Mouse (Mus musculus): ENCODE data around the gene Asb1.
A peak's percentile ranks its signal among the peaks of the same experiment; 100 is the strongest.

The Asb1 gene

DNA sequence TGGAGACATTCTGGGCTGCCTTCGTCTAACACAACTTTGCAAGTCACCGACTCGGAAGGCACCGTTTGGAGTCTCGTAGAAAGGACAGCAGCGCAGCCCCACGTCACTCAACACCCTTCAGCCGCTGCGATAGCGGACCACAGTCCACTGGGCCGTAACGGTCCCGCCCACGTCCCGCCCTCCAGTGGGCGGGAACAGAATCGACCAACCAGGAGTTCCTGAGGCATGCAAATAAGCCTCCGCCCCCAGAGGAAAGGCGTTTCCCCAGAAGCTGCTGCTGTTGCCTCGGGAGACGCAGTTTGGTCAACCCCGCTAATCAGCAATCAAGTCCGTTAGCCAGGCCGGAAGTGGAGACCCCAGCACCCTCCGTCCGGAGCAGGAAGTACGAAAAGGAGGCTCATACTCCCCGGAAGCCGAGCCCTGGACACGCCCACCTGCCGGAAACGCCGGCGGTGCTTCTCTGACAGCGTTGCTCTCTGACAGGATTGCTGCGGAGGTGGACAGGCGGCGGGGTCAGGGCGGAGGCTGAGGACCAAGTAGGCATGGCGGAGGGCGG is at the start of gene Asb1:
Gene Asb1 (plus strand): TSS at position 274 of the 556 bp plus-strand sequence.
- peak; percentile 99 for DNase-seq (ENCODE audit: low read depth, low spot score)

DNA sequence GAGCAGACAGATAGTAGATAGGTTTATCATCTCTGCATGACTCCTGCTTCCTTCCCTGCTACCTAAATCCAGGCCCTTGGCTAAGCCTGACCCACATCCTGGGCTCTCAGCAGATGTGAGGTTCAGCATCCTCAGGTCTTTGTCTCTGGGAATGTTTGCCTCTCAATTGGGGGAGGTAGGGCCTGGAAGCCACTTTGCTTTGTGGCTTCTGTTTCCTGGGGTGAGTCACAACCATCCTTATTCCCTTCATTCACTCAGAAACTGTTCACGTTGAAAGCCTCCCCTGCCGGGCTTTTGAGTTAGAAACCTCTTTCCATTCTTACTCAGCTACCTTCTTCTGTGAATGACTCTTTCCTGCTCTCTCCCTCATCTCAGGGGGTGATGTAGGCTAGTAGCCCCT is 47.6 kb upstream of the Asb1 start:
- DNase-seq (ENCODE audit: low read depth, low spot score), result peak; percentile 83

DNA sequence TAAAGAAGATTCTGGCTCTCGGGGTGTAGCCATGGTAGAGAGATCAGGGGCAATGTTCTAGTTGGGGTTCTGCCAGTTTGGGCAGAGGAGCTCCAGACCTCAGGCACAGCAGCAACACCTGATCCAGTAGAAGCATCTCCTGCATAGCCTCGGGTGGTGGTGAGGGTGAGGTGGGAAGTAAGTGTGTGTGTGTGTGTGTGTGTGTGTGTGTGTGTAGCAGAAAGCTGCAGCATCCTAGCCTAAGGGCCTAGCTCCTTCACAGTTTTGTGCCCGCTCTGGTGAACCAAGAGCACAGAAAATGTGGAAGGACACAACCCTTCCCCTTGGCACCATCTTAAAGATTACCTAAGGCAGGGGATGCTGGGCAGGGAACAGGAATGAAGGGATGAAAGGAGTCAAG is 46.4 kb upstream of the Asb1 start:
- no peak for DNase-seq (ENCODE audit: low read depth, low spot score)

DNA sequence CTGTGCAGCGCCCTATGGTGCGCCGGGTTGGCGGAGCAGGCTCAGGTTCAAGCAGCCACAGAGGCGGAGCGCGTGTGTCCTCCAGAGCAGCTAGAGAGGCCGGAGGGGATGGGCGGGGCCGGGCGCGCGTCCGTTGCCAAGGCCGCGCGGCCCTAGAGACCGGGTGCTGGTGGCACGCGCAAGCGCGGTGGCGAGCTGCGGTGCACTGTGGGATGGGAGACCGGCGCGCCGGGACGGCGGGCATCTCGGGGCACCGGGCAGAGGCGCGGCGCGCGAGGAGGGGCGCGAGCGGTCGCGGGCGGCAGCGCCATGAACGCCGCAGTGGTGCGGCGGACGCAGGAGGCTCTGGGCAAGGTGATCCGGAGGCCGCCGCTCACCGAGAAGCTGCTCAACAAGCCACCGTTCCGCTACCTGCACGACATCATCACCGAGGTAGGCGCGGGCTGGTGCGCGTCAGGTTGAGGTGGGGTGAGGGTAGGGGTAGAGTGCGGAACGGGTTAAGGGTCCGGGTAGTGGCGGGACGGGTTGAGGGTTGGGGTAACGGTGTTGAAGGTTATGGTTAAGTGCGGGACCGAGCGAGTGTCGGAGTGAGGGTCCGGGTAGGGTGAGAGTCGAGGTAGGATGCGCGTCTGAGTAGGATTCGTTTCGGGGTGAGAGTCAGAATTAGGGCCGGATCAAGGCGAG is 45.7 kb upstream of the Asb1 start, which contains the start of gene Traf3ip1:
Gene Traf3ip1 (plus strand): TSS at position 191 of the 684 bp plus-strand sequence.
- DNase-seq (ENCODE audit: low read depth, low spot score), result peak; percentile 87

DNA sequence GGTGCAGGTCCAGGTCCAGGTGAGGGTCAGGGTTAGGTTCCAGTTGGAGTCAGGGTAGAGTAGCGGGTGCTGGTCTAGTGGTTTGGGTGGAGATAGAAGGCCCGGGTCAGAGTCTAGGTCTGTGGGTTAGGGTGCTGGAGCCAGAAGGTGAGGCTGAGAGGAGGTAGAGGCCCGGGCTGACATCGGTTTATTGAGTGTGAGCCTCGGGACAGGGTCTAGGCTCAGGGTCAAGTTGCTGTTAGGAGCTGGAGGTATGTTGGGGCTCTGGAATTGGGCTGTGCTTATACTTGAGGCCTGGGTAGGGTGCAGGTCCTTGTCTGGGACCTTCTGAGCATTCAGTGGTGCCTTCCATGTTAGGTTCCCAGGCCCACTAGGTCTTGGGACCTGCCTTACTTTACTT is 45.0 kb upstream of the Asb1 start:
- no peak for DNase-seq (ENCODE audit: low read depth, low spot score)

DNA sequence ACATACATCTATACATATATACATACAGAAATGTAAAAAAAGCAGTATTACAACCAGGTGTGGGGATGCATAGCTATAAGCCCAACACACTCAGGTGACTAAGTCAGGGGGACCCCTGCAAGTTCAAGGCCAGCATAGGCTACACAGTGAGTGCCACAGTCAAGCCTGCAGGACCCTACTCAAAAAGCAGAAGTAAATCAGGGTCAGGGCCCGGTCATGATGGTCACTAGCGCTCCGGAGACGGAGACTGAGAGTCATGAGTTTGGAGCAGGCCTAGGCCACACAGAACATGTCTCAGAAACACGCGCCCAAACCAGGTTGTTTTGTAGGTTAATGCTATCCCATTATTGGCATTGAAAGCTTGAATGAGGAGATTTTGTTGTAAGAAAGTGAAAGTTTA is 41.8 kb upstream of the Asb1 start:
- no peak for DNase-seq (ENCODE audit: low read depth, low spot score)

DNA sequence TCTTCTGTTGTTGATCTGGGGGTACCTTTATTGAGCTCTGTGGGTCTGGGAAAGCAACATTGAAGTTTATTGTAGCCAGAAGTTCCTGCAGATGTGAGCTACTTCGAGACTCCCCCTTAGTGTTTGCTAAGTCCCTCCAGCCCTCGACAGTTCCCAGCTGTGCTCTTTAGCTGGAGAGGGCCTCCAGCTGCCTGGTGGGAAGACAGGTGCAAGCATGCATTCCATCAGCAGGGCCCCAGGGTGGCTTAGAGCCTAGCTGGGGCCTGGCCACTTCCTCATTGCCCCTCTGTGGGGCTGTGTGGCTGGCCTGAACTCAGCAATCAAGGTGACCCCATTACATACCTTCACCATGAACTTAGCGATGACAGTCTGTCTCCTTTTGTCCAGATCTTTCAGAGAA is 35.7 kb upstream of the Asb1 start:
- DNase-seq (ENCODE audit: low read depth, low spot score), result no peak

DNA sequence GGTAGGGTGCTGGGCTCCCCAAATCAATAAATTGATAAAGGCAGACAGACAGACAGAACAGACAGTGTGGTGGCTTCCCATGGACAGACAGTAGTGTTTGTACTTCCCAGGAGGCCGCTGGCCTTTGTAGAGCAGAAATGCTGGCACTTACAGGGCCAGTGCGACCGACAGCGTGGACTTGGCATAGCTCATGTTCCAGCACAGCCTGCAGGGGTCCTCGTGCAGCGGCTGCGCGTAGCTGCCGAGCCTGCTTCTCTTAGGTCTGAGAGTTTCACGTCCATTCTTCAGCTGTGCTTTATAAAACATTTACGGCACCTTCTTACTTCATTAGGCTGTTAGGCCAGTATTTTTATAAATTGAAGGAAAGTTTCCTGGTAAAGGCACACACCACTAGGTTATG is 25.4 kb upstream of the Asb1 start:
- DNase-seq (ENCODE audit: low read depth, low spot score), result no peak

DNA sequence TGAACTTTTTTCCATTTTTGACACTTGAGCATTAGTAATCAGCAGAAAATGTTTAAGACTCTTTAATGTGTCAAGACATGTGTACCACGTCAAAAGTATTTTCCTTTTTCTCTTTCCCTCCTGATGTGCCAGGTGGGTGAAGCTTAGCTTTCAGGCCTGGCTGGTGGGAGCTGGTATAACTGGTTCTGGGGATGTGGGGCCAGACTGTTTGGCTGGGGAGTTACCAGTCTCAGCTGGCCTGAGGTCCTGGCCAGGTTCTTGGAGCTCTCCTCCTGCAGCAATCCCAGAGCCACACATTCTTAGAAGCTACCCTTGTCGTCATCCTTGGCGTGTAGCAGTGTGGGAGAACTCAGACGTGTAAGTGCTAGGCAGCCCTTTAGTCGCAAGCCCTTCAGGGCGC is 24.7 kb upstream of the Asb1 start:
- DNase-seq (ENCODE audit: low read depth, low spot score), result no peak

DNA sequence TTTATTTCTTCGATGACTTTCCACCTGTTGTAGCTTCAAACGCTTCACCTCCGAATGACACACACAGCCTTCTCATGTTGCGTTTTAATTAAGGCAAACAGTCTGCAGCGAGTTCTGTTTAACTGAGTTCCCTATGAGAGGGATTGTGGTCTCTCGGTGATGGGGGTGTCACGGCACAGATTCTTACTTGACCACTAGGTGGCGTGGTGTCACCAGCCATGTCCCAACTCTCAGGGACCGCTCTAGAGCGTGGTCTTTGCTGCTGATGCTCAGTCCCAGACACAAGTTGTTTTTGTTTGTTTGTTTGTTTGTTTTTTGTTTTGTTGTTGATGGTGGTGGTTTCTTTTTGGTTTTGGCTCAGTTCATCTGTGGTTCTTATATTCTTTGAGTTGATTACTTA is 16.6 kb upstream of the Asb1 start:
- DNase-seq (ENCODE audit: low read depth, low spot score), result peak; percentile 78

DNA sequence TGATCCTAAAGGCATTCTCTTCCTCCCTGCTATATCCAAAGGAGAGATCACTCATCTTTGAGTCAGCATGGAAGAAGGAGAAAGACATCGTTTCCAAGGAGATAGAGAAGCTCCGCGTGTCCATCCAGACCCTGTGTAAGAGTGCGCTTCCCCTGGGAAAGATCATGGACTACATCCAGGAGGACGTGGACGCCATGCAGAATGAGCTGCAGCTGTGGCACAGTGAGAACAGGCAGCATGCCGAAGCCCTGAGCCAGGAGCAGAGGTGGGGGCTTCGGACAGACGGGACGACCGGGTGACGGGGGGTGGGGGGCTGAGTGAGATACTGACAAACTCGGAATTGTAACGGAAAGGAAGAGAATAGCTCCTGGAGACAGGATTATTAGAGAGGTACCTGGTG is 14.5 kb upstream of the Asb1 start:
- no peak for DNase-seq (ENCODE audit: low read depth, low spot score)

DNA sequence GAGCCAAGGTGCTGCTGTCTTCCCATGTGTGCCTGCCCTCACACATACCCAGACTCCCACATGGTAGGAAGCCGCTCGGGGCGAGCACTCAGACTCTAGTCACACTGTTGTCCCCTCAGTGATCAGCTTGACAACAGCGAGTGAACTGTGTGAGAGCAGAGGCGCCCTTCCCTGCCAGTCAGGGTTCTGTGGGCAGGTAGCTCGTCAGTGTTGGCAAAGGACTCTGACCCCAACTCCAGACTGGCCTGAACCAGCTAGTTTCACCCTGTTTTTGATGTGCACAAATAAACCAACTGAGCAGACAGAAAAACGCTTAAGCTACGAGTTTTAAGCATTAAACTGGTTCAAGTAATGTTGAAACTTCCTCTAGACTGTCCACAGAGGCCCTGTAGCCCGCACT is 10.2 kb upstream of the Asb1 start:
- DNase-seq (ENCODE audit: low read depth, low spot score), result no peak

DNA sequence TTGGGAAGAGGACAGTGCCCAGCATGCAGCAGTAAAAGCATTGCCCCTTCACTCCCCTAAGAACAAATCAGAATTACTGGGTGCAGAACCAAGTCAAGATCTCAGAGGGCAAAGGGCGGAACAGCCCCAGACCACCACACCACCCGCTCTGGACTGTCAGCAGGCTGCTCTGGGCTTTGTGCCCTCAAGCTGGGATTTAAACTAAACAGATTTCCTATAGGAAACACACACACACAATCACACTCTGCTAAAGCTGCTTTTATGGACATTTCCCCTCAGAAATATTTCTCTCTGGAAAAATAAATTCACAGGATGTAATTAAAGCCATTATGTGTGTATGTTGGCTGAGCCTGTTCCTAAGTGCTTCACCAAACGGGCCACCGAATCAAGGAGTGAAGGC is 8.1 kb upstream of the Asb1 start:
- DNase-seq (ENCODE audit: low read depth, low spot score), result no peak

DNA sequence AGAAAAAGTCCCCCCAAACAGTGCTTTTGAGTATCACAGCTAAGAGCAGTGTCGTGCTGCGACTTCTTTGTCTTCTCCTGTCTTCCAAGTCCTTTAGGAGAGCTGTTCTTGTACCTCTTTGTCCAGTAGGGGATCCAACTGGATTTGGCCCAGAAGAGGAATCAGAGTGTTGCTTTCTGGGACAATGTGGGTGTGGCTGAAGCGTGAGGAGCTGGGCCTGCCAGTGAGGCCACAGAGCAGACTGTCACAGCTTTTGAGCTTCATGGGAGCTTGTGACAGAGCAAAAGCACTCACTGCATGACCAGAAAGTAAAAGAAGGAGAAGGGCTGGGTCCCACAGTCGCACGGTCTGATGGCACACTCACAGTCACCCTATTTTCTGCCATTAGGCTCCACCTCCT is 7.5 kb upstream of the Asb1 start:
- DNase-seq (ENCODE audit: low read depth, low spot score), result no peak

DNA sequence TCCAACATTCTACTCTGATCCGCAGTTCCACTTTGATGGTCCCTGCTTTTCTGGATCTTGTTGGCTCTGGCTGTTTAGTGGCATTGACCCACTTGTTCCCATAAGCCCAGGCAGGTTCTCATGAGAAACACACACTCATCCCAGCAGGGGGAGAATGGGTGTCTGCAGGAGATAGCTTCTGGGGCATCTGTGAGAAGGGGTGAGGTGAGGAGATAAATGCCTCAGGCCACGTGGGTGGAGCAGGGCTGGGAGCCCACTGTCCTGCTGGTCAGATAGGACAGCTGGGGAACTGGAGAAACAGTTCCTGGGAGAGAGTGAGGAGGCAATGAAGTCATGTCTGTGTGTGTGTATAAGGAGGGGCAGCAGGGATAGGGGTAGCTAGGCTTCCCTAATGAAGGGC is 6.9 kb upstream of the Asb1 start:
- peak; percentile 9 for DNase-seq (ENCODE audit: low read depth, low spot score)

DNA sequence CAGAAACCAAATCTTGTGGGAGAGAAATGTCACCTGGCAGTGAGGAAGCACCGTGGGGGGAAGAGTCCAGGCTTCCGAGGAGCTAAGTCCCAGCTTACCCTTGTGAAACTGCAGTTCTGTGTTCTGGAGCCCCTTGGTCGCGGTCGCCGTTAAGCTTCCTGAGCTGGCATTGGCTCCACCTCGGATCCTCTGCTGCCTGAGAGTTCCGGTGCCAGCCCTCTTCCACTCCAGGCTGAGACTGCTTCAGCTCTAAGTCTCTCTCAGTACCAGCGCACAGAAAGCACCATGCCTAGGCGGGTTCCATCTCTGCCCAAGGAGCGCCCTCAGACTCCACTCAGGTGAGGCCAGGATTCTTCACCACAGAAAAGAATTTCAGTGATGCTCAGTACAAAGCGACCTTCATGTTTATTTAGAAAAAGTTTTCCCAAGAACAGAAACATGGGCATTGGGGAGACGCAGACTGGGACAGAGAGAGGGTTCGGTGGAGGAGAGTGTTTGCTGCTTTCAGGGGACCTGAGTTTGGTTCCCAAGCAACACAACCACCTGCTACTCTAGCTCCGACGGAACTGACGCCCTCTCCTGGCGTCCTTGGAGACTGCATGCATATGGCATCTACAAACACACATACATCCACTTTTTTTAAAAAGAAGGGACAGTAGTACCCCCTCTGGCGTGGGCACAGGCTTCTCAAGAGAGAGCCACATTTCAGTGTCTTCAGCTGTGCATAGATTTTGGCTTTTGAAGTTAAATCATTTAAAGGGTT is 6.2 kb upstream of the Asb1 start:
- no peak for DNase-seq (ENCODE audit: low read depth, low spot score)

DNA sequence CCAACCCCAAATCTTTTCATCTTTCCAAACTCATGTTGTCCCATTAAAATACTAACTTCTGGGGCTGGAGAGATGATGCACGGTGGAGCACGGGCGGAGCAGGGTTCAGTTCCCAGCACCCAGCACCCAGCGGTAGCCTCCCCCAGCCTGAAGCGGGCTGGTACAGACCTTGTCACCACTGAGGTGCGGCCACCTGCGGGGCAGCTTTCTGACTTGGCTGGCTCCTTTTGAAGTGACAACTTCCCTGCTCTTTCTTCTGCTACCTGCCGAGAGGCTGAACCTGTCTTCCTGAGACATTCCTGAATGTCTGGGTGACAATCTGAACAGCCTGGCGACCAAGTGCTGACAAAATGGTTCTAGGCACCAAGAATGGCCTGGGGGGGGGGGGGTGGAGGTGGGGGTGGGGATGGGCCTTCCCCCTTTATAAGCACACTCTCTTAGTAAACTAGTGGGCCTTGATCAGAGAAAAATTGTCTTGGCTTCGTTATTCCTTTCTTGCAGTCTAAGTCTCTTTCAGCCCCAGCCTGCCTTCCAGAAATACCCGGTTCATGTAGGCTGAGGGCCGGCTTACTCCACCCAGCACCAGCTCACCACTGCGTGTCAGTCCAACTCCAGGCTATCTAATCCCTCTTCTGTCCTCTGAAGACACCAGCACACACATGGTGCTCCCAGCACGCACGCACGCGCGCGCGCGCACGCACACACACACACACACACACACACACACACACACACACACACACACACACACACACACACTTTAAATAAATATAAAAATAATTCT is 2.4 kb upstream of the Asb1 start:
- DNase-seq (ENCODE audit: low read depth, low spot score), result no peak

DNA sequence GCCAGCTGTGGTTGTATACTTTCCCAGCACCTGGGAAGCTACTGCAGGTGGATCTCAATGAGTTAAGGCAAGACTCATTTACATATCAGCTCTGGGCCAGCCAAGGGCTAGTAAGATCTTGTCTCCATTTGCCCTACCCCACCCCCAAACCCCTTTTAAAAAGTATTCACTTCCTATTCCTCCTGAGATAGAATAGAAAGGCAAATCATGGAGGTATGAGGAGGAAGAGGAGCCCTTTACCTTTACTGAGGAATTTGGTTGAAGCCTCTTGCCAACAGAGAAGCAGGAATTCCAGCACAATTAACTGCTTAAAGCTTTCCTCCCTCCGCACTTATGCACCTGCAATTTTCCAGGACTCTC is 1.8 kb upstream of the Asb1 start:
- DNase-seq (ENCODE audit: low read depth, low spot score), result no peak

DNA sequence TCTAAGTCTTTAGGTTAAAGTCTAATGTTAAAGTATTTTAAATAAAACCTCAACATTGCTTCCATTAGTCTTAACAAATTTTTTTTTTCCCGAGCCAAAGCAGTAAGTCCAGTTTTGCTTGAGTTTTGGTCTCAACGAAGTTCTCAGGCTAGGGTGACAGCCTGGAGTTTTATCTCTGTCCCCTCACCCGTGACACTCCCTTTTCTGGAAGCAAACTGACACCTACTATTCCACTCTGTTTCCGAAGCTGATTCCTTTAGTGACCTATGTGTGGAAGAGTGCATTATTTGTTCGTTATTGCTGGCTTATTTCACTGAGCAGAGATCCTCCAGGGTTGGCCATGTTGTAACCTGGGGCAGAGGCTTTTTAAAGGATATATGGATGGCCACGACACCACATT is 1.1 kb upstream of the Asb1 start:
- DNase-seq (ENCODE audit: low read depth, low spot score), result no peak

DNA sequence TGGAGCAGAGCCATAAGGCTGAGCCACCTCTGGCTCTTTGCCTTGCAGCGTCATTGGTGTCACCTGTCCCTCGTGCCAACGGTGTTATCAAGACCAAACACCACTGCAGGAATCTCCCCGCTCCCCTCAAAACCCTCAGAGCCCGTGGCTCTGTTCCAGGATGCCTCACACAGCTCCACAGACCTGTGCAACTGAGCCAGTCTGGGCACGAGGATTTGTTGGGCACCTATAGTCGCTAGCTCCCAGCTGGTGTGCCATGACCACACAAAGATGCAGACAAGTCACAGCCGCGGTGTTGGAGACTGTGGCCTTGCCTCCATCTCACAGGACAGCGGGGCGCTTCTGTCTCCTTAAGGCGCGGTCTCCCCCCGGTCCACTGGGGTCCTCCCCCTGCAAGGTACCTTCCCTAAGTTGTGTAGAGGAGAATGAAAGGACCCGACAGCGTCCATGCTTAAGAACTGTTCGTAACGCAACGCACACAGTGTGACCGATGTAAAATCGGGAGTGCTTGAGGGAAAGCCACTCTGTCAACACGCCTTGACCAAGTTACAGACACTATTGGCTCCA is 557 bp upstream of the Asb1 start:
- DNase-seq (ENCODE audit: low read depth, low spot score), result no peak

DNA sequence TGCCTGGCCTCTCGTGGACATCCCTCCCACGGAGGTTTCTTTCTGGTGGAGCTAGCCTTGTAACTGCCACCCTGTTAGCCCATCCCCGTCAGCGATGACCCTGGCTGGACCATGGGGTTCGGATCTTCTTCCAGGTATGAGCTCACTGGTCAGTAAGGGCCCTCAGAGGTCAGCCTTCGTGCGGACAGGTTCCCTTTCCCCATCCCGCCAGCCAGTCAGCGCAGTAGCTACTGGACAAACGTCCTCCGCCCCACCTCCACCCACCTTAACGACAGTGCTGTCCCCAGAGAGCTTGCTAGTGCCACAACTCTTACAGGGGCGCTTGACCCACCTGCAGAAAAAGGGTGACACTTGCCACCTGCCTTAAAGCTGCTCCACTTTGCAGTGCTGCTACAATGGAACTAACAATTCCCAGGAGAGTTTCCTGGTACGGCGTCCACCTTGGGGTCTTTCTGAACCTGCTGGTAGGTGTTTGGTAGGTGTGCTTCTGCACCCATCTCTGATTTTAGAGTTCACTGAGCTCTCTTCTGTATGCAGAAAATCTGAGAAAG is 773 bp downstream of the Asb1 start:
- DNase-seq (ENCODE audit: low read depth, low spot score), result no peak

DNA sequence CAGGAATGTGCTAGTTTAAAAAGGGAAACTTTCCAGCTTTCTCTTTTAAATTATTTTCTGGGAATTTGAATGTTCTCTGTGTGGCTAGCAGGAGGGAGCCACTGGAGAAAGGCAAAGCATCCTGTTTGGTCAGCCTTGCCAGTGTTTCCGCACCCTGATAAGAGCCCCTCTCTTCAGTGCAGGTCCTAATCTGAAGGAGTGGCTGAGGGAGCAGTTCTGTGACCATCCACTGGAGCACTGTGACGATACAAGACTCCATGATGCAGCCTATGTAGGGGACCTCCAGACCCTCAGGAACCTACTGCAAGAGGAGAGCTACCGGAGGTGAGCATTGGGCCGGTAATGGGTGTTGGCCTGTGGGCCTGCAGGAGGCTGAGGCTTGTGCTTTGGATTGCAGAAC is 3.6 kb downstream of the Asb1 start:
- no peak for DNase-seq (ENCODE audit: low read depth, low spot score)

All from 3T3-L1 (cell line).